Mouse (Mus musculus) skeletal muscle tissue, adult 2 months (tissue): ENCODE data around the gene Kcnk15.

ENCODE experiments used
- DNase-seq: peaks from one replicate; pipeline ENCODE4 v3.0.0-alpha.2; 2012; ENCODE audit warnings: low read depth, low spot score

Kcnk15 gene

GRCm38 (mm10) chr2:163875484-163875883, 22.0 kb downstream of the Kcnk15 start:
- DNase-seq = no peak

GRCm38 (mm10) chr2:163876830-163877498, 23.5 kb downstream of the Kcnk15 start:
- DNase-seq = no peak

- peak; percentile 19 for DNase-seq
Measured at GRCm38 (mm10) chr2:163880891-163881290, 27.4 kb downstream of the Kcnk15 start.

- DNase-seq = no peak
Measured at GRCm38 (mm10) chr2:163882859-163883652, 29.6 kb downstream of the Kcnk15 start.

GRCm38 (mm10) chr2:163889411-163889810, 36.0 kb downstream of the Kcnk15 start:
- DNase-seq = no peak

- no peak for DNase-seq
Measured at GRCm38 (mm10) chr2:163890586-163890985, 37.1 kb downstream of the Kcnk15 start.

GRCm38 (mm10) chr2:163891271-163891670, 37.8 kb downstream of the Kcnk15 start:
- no peak for DNase-seq

GRCm38 (mm10) chr2:163893446-163894370, 40.3 kb downstream of the Kcnk15 start:
- no peak for DNase-seq

GRCm38 (mm10) chr2:163895156-163895555, 41.7 kb downstream of the Kcnk15 start:
- DNase-seq = no peak

- no peak for DNase-seq
Measured at GRCm38 (mm10) chr2:163897026-163897425, 43.6 kb downstream of the Kcnk15 start.

GRCm38 (mm10) chr2:163897988-163898535, 44.6 kb downstream of the Kcnk15 start:
- peak; percentile 6 for DNase-seq

- no peak for DNase-seq
Measured at GRCm38 (mm10) chr2:163899910-163900411, 46.5 kb downstream of the Kcnk15 start.

GRCm38 (mm10) chr2:163901043-163901442, 47.6 kb downstream of the Kcnk15 start:
- peak; percentile 11 for DNase-seq

GRCm38 (mm10) chr2:163902448-163902847, 49.0 kb downstream of the Kcnk15 start:
- no peak for DNase-seq

GRCm38 (mm10) chr2:163903461-163903860, 50.0 kb downstream of the Kcnk15 start:
- no peak for DNase-seq

- no peak for DNase-seq
Measured at GRCm38 (mm10) chr2:163904323-163904722, 50.9 kb downstream of the Kcnk15 start.

- DNase-seq = no peak
Measured at GRCm38 (mm10) chr2:163907131-163907530, 53.7 kb downstream of the Kcnk15 start.
